In genomic region chr17:89034627-89035026, GRCm38 (mm10) we compare ENCODE assay signal across 27 mouse cellular contexts.
DNase-seq lines count a peak whose midpoint lies in the region; ATAC-seq and TF ChIP-seq lines count a peak whose summit lies in the region.
"Had no signal": no experiment of that assay in that cellular context is flagged by ENCODE, and none has a peak within 500 bp of the region (broad histone marks: within the 10 kb centered on the region; RNA-seq: fewer than 3 reads in every experiment).

No protein-coding gene starts in this region.

- DNase-seq in liver, embryonic 11.5 days (ENCODE audit: low spot score) = no peak
- DNase-seq in liver (no peak), MEL (ENCODE audit: low read depth, low spot score) (peak; percentile 30)
- no peak for DNase-seq in natural killer cell, adult 2 months (ENCODE audit: low spot score in 2 of 2)
- no peak for DNase-seq in cerebellum, adult 11-12 months
- DNase-seq in kidney, adult 2 months = no peak
- DNase-seq: adrenal gland, adult 8-10 months; adrenal gland, postnatal 14 days; adrenal gland, postnatal 36 days; B cell, adult 2 months; cerebellum, adult 18-20 months; cerebellum, adult 8-10 months; cerebellum, adult 9-11 months; cerebellum, postnatal 14 days; cerebellum, postnatal 36 days; forebrain, postnatal 0 days had no signal

- H3K79me2 ChIP-seq in MEL (ENCODE audit: control insufficient read depth, insufficient read depth, low read length, poor library complexity) = no peaks in the 10 kb centered on the region

- no peaks in the 10 kb centered on the region for H3K27me3 ChIP-seq in liver, embryonic 11.5 days (replicated peaks; ENCODE audit: control insufficient read depth, insufficient read depth, low read length)
- no peaks in the 10 kb centered on the region for H3K27me3 ChIP-seq in MEL (ENCODE audit: control insufficient read depth in 1 of 2, insufficient read depth in 2 of 2, low read length in 2 of 2)
- no peaks in the 10 kb centered on the region for H3K27me3 ChIP-seq in kidney, adult 2 months (replicated peaks; ENCODE audit: control insufficient read depth, insufficient read depth, low read length)
- H3K27me3 ChIP-seq: CH12.LX; embryonic facial prominence, embryonic 12.5 days; forebrain, embryonic 13.5 days; forebrain, embryonic 15.5 days; Patski had no signal

- no peak for TF ChIP-seq RAD21 in MEL (IDR thresholded peaks at IDR 0.05; ENCODE audit: low read depth, low read length)

- ATAC-seq in liver, embryonic 11.5 days (replicated peaks; ENCODE audit: low FRiP score) = 0 out of 2 replicates have a peak, but pooled peaks have one; percentile 45
- ATAC-seq in common myeloid progenitor, adult 5-6 weeks (replicated peaks; ENCODE audit: low read depth, poor library complexity, severe bottlenecking) = peak; percentile 21; the same call in 1 of the 2 replicates
- ATAC-seq in megakaryocyte progenitor cell, adult 5-6 weeks (replicated peaks; ENCODE audit: poor library complexity) = peak; percentile 14; the same call in 1 of the 2 replicates
- ATAC-seq: activated CD4-positive, CD25-positive, alpha-beta regulatory T cell, adult 4 months; CD4-positive, CD25-positive, alpha-beta regulatory T cell, adult 4 months; forebrain, embryonic 13.5 days; forebrain, embryonic 15.5 days; forebrain, postnatal 0 days; Patski had no signal

- no peak for TF ChIP-seq POLR2A in MEL (IDR thresholded peaks at IDR 0.05; ENCODE audit: control insufficient read depth in 1 of 2, insufficient read depth in 1 of 2, low read depth in 1 of 2, low read length in 2 of 2, poor library complexity in 1 of 2)
- TF ChIP-seq POLR2A in kidney, adult 2 months (IDR thresholded peaks at IDR 0.05; ENCODE audit: low read depth, low read length) = no peak

- no peak overlapping the region for H3K4me3 ChIP-seq in liver, embryonic 11.5 days (ENCODE audit: low read depth, low read length)
- H3K4me3 ChIP-seq in MEL (ENCODE audit: control insufficient read depth in 1 of 2, insufficient read depth in 1 of 2, low read depth in 2 of 2, low read length in 2 of 2) = no peak overlapping the region
- H3K4me3 ChIP-seq in kidney, adult 2 months (ENCODE audit: insufficient read depth, low read depth, low read length) = no peak overlapping the region
- H3K4me3 ChIP-seq: embryonic facial prominence, embryonic 10.5 days; embryonic facial prominence, embryonic 12.5 days; forebrain, embryonic 13.5 days; forebrain, embryonic 15.5 days had no signal

- H3K9me3 ChIP-seq in liver, embryonic 11.5 days (ENCODE audit: control insufficient read depth, low read length) = no peaks in the 10 kb centered on the region
- H3K9me3 ChIP-seq in MEL (replicated peaks; ENCODE audit: insufficient read depth, low read length) = no peaks in the 10 kb centered on the region
- H3K9me3 ChIP-seq: embryonic facial prominence, embryonic 10.5 days; embryonic facial prominence, embryonic 12.5 days; forebrain, embryonic 13.5 days; forebrain, embryonic 15.5 days had no signal

- no peak for TF ChIP-seq CTCF in MEL (IDR thresholded peaks at IDR 0.05 in 2 of 3, conservative IDR thresholded peaks at IDR 0.05 in 1 of 3; ENCODE audit: control insufficient read depth in 1 of 3, insufficient read depth in 1 of 3, low read depth in 2 of 3, low read length in 3 of 3, poor library complexity in 1 of 3, severe bottlenecking in 1 of 3)
- no peak for TF ChIP-seq CTCF in kidney, adult 2 months (conservative IDR thresholded peaks at IDR 0.05; ENCODE audit: insufficient read depth, insufficient read length, low read depth, low read length)

- no peak overlapping the region for H3K27ac ChIP-seq in liver, embryonic 11.5 days (ENCODE audit: low read depth, low read length)
- H3K27ac ChIP-seq in MEL (ENCODE audit: control insufficient read depth, low read depth, low read length) = peak overlapping the region; percentile 57
- H3K27ac ChIP-seq in kidney, adult 2 months (ENCODE audit: insufficient read depth, low read depth, low read length) = no peak overlapping the region
- H3K27ac ChIP-seq: embryonic facial prominence, embryonic 10.5 days; embryonic facial prominence, embryonic 12.5 days; forebrain, embryonic 13.5 days; forebrain, embryonic 15.5 days had no signal

- no peak overlapping the region for H3K4me2 ChIP-seq in liver, embryonic 11.5 days
- H3K4me2 ChIP-seq: embryonic facial prominence, embryonic 12.5 days; forebrain, embryonic 13.5 days; forebrain, embryonic 15.5 days had no signal

- no peak overlapping the region for H3K9ac ChIP-seq in liver, embryonic 11.5 days (ENCODE audit: low read depth, low read length)
- no peak overlapping the region for H3K9ac ChIP-seq in MEL (ENCODE audit: control insufficient read depth, low read depth, low read length, poor library complexity, severe bottlenecking)
- H3K9ac ChIP-seq: embryonic facial prominence, embryonic 12.5 days; forebrain, embryonic 13.5 days; forebrain, embryonic 15.5 days; forebrain, postnatal 0 days had no signal

- no peaks in the 10 kb centered on the region for H3K4me1 ChIP-seq in liver, embryonic 11.5 days (replicated peaks; ENCODE audit: control insufficient read depth, insufficient read depth, low read length)
- peaks cover 9 to 17% of the 10 kb centered on the region in 2 experiments for H3K4me1 ChIP-seq in MEL (ENCODE audit: control insufficient read depth in 1 of 2, insufficient read depth in 2 of 2, low read length in 2 of 2)
- no peaks in the 10 kb centered on the region for H3K4me1 ChIP-seq in kidney, adult 2 months (ENCODE audit: control insufficient read depth, insufficient read depth, low read length)
- H3K4me1 ChIP-seq: embryonic facial prominence, embryonic 10.5 days; embryonic facial prominence, embryonic 12.5 days; forebrain, embryonic 13.5 days; forebrain, embryonic 15.5 days had no signal

- TF ChIP-seq EP300 in MEL (IDR thresholded peaks at IDR 0.05; ENCODE audit: low read depth in 1 of 2, low read length in 2 of 2) = peak; percentile 46 to 68; a peak in 3 of 4 replicates

- no peaks in the 10 kb centered on the region for H3K36me3 ChIP-seq in liver, embryonic 11.5 days (ENCODE audit: control insufficient read depth, insufficient read depth, low read length)
- peaks cover 0 to 18% of the 10 kb centered on the region in 2 experiments; a peak in 2 of 4 replicates for H3K36me3 ChIP-seq in MEL (ENCODE audit: control insufficient read depth in 1 of 2, insufficient read depth in 2 of 2, low read length in 2 of 2)
- H3K36me3 ChIP-seq in kidney, adult 2 months (ENCODE audit: control insufficient read depth, insufficient read depth, low read length) = no peaks in the 10 kb centered on the region
- H3K36me3 ChIP-seq: embryonic facial prominence, embryonic 10.5 days; embryonic facial prominence, embryonic 12.5 days; forebrain, embryonic 15.5 days; G1E had no signal

TF ChIP-seq in MEL, 35 proteins besides CTCF, POLR2A, EP300 and RAD21:
- TF ChIP-seq TCF12 (IDR thresholded peaks at IDR 0.05; ENCODE audit: low read depth, low read length) = peak; percentile 78
- peak; percentile 75 for TF ChIP-seq GATA1 (IDR thresholded peaks at IDR 0.05; ENCODE audit: low read depth, low read length)
- TF ChIP-seq SIN3A (IDR thresholded peaks at IDR 0.05; ENCODE audit: low read length) = 0 out of 2 replicates have a peak, but pooled peaks have one; percentile 3
- TF ChIP-seq ETS1 (IDR thresholded peaks at IDR 0.05; ENCODE audit: low read depth, low read length) = peak; percentile 34; the same call in 1 of the 2 replicates
- TF ChIP-seq USF2 (IDR thresholded peaks at IDR 0.05; ENCODE audit: borderline replicate concordance in 1 of 2, insufficient read depth in 1 of 2, low read depth in 1 of 2, low read length in 2 of 2) = no peak
